ENCODE assay signal across 14 mouse cellular contexts in genomic region chr8:46713178-46713577, GRCm38 (mm10). TPM values are rescaled to one million over a fixed set of nuclear protein-coding genes. Genes with fewer than 3 reads are reported as not detected.
DNase-seq lines count a peak whose midpoint lies in the region; ATAC-seq lines count a peak whose summit lies in the region.
"Had no signal": no experiment of that assay in that cellular context is flagged by ENCODE, and none has a peak within 500 bp of the region (broad histone marks: within the 10 kb centered on the region; RNA-seq: fewer than 3 reads in every experiment).

No protein-coding gene starts in this region.

- no peak overlapping the region for H3K27ac ChIP-seq in forebrain, embryonic 15.5 days (replicated peaks)
- H3K27ac ChIP-seq in kidney, embryonic 15.5 days: no peak overlapping the region
- H3K27ac ChIP-seq: hindbrain, embryonic 15.5 days; liver, embryonic 14.5 days; midbrain, embryonic 13.5 days had no signal

- no peaks in the 10 kb centered on the region for H3K4me1 ChIP-seq in forebrain, embryonic 15.5 days
- peaks cover 10% of the 10 kb centered on the region; the same call in 1 of the 2 replicates for H3K4me1 ChIP-seq in kidney, embryonic 15.5 days

- no peak overlapping the region for H3K9ac ChIP-seq in forebrain, embryonic 15.5 days (replicated peaks)
- H3K9ac ChIP-seq in kidney, embryonic 15.5 days: no peak overlapping the region
- H3K9ac ChIP-seq: embryonic facial prominence, embryonic 15.5 days; hindbrain, embryonic 15.5 days; liver, embryonic 14.5 days; midbrain, embryonic 13.5 days had no signal

- H3K36me3 ChIP-seq in forebrain, embryonic 15.5 days: no peaks in the 10 kb centered on the region
- H3K36me3 ChIP-seq in kidney, embryonic 15.5 days: no peaks in the 10 kb centered on the region
- H3K36me3 ChIP-seq: embryonic facial prominence, embryonic 15.5 days; hindbrain, embryonic 15.5 days; midbrain, embryonic 13.5 days had no signal

- H3K4me2 ChIP-seq in forebrain, embryonic 15.5 days (replicated peaks): no peak overlapping the region
- H3K4me2 ChIP-seq in kidney, embryonic 15.5 days: no peak overlapping the region
- H3K4me2 ChIP-seq: embryonic facial prominence, embryonic 15.5 days; hindbrain, embryonic 15.5 days; midbrain, embryonic 13.5 days had no signal

- no peaks in the 10 kb centered on the region for H3K9me3 ChIP-seq in forebrain, embryonic 15.5 days
- H3K9me3 ChIP-seq in kidney, embryonic 15.5 days (replicated peaks): no peaks in the 10 kb centered on the region
- H3K9me3 ChIP-seq: embryonic facial prominence, embryonic 15.5 days; hindbrain, embryonic 15.5 days; midbrain, embryonic 13.5 days had no signal

- H3K4me3 ChIP-seq in forebrain, embryonic 15.5 days: no peak overlapping the region
- H3K4me3 ChIP-seq in kidney, embryonic 15.5 days (replicated peaks): no peak overlapping the region
- H3K4me3 ChIP-seq: embryonic facial prominence, embryonic 15.5 days; hindbrain, embryonic 15.5 days; midbrain, embryonic 13.5 days had no signal

- no peaks in the 10 kb centered on the region for H3K27me3 ChIP-seq in forebrain, embryonic 15.5 days
- H3K27me3 ChIP-seq in kidney, embryonic 15.5 days: no peaks in the 10 kb centered on the region
- H3K27me3 ChIP-seq: embryonic facial prominence, embryonic 15.5 days; hindbrain, embryonic 15.5 days; midbrain, embryonic 13.5 days had no signal

- DNase-seq in spleen, adult 12 weeks (ENCODE audit: low spot score): peak; percentile 32
- DNase-seq in thymus, postnatal 0 days (ENCODE audit: low spot score): peak; percentile 45
- no peak for DNase-seq in left cerebral cortex, postnatal 36 days (ENCODE audit: low spot score in 2 of 2)
- DNase-seq: cerebellum, adult 2 months; kidney, adult 8-10 months; right cerebral cortex, postnatal 4 days had no signal

- intact Hi-C loops in left cerebral cortex, postnatal 36 days (cut with DNase I): no loop called here

- 94% methylated on average over 11 of the region's 11 CpGs for WGBS in forebrain, embryonic 15.5 days
- WGBS in kidney, embryonic 15.5 days: 90% methylated on average over 11 of the region's 11 CpGs

- ATAC-seq in CD4-positive, CD25-positive, alpha-beta regulatory T cell, adult 4 months: peak; percentile 56
- ATAC-seq in common myeloid progenitor, adult 5-6 weeks (replicated peaks; ENCODE audit: low read depth, poor library complexity, severe bottlenecking): peak; percentile 48
- no peak for ATAC-seq in forebrain, embryonic 15.5 days (replicated peaks)
- ATAC-seq in kidney, embryonic 15.5 days (replicated peaks; ENCODE audit: low FRiP score): no peak
- ATAC-seq: midbrain, embryonic 13.5 days had no signal

RNA-seq across cellular contexts. Expression of gene Irf2, which starts 26.4 kb away (rescaled TPM):
- 100 to 1,000 TPM; 244 to 267 TPM for polyA plus RNA-seq in CD4-positive, CD25-positive, alpha-beta regulatory T cell, adult 4 months (2017; shearing (Covaris generic))
- total RNA-seq in common myeloid progenitor, adult 5-6 weeks (2017): 43.9 and 60.4 TPM in 2 replicates
- polyA plus RNA-seq in thymus, postnatal 0 days (2015; fragmentation: Nextera tagmentation; extraction: Ambion mirVana): 54.9 and 57.8 TPM in 2 replicates
- 7.2 and 9.6 TPM in 2 replicates for polyA plus RNA-seq in forebrain, embryonic 15.5 days (2015; fragmentation: Nextera tagmentation; extraction: Ambion mirVana)
- total RNA-seq in left cerebral cortex, postnatal 36 days (2021): 10 to 100 TPM; 53.0 to 56.0 TPM
- polyA plus RNA-seq in kidney, embryonic 15.5 days (2015; fragmentation: Nextera tagmentation; extraction: Ambion mirVana): 18.4 and 21.9 TPM in 2 replicates

Comparison
In these comparisons a context has a peak if more than half of its experiments do, and no peak if none do; other contexts are left out.
1. ATAC-seq: peak in CD4-positive, CD25-positive, alpha-beta regulatory T cell, adult 4 months (single experiment) and common myeloid progenitor, adult 5-6 weeks (single experiment); none in forebrain, embryonic 15.5 days (single experiment) and kidney, embryonic 15.5 days (single experiment).
2. DNase-seq: peak in spleen, adult 12 weeks (single experiment) and thymus, postnatal 0 days (single experiment); none in left cerebral cortex, postnatal 36 days (0 of 2).